Mouse (Mus musculus) stomach, postnatal 0 days (tissue): ENCODE measurements around the gene Izumo4. TPM values are rescaled to one million over a fixed set of nuclear protein-coding genes. Genes with fewer than 3 reads are reported as not detected.

Experiments
- ATAC-seq: fragments of 200-750 bp; cut with Nextera tagmentation; 2 replicates; pipeline ENCODE4 v1.8.0; 2017; ENCODE audit not compliant: low FRiP score, low TSS enrichment
- DNase-seq: peaks from one replicate; pipeline ENCODE4 v3.0.0-alpha.2; 2016; ENCODE audit warnings: low spot score
- H3K27ac ChIP-seq: fragments of 300-500 bp; sonication (generic); replicated peaks from 2 replicates; pipeline ENCODE4 v1.5.1; 2014; ENCODE audit warnings: mild to moderate bottlenecking, control low read depth
- H3K27me3 ChIP-seq: fragments of 300-500 bp; sonication (generic); 2 replicates; pipeline ENCODE4 v1.6.1; 2014; ENCODE audit warnings: low read length; ENCODE audit not compliant: control insufficient read depth, insufficient read depth
- H3K36me3 ChIP-seq: fragments of 300-500 bp; sonication (generic); 2 replicates; pipeline ENCODE4 v1.6.1; 2014; ENCODE audit warnings: low read length, mixed read lengths; ENCODE audit not compliant: control insufficient read depth, insufficient read depth
- H3K4me1 ChIP-seq: fragments of 300-500 bp; sonication (generic); replicated peaks from 2 replicates; pipeline ENCODE4 v1.6.1; 2014; ENCODE audit warnings: antibody characterized with exemption; ENCODE audit not compliant: control insufficient read depth, insufficient read depth
- H3K4me2 ChIP-seq: fragments of 300-500 bp; sonication (generic); replicated peaks from 2 replicates; pipeline ENCODE4 v1.6.1; 2014; ENCODE audit warnings: low read depth, mild to moderate bottlenecking, control low read depth, moderate library complexity
- H3K4me3 ChIP-seq: fragments of 300-500 bp; sonication (generic); 2 replicates; pipeline ENCODE4 v1.5.1; 2014; ENCODE audit warnings: low read depth, low read length, control low read depth
- H3K9ac ChIP-seq: fragments of 300-500 bp; sonication (generic); 2 replicates; pipeline ENCODE4 v1.6.1; 2014; ENCODE audit warnings: mild to moderate bottlenecking, low read length, control low read depth, mixed read lengths
- H3K9me3 ChIP-seq: fragments of 300-500 bp; sonication (generic); 2 replicates; pipeline ENCODE4 v1.6.1; 2016; ENCODE audit warnings: low read length; ENCODE audit not compliant: control insufficient read depth
- CTCF ChIP-seq: IDR thresholded peaks from 2 replicates; pipeline ENCODE4 v1.5.1; 2016; ENCODE audit warnings: antibody characterized with exemption, low read depth, mild to moderate bottlenecking, moderate library complexity
- EP300 ChIP-seq: optimal IDR thresholded peaks from 2 replicates; pipeline ENCODE3; 2016; ENCODE audit warnings: antibody characterized with exemption
- WGBS: fragments of 180-500 bp; shearing (Covaris S2); extraction: QIAGEN DNeasy Blood & Tissue Kit; methylation state at CpG from one replicate; pipeline ENCODE4 v1.1.7; 2014; 5-methylcytosine and 5-hydroxymethylcytosine counted together
- polyA plus RNA-seq: library from polyadenylated mRNA; unstranded; fragments of >200 nt; fragmentation: Nextera tagmentation; extraction: Ambion mirVana; gene quantifications from 2 replicates; pipeline ENCODE4 v1.2.1, GENCODE M21; 2015

The Izumo4 gene
- 14.8 and 18.0 TPM in 2 replicates for polyA plus RNA-seq

DNA sequence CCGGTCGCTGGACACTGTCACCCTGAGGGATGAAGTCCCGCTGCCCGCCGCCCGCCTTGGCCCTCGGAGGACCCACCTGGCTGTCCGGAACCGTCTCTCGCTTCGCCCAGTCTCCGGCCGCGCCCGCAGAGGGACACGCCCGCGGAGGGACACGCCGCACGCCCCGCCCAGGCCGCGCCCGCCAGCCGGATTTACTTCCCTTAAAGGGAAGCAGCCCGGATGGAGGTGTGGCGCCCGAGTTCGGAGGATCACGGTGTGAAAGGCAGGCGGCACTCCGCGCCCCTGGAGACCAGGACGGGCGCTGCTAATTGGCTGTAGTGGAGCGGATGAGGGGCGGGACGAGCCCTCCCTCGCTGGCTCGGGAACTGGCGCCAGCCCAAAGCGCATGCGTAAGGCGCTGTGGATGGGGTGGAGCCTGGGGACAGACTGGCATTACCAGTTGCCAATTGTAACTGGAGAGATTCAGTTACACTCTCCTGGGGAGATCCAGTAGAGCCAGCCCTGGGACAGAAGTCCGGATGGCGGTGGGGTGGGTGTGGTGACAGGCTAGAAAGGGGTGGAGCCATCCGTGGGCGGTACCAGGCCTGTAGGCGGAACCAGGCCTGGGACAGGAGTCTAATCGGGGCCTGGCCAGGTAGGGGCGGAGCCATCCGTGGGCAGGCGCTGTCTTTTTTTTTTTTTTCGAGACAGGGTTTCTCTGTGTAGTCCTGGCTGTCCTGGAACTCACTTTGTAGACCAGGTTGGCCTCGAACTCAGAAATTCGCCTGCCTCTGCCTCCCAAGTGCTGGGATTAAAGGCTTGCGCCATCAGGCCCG, at the start of gene Izumo4, which contains the start of gene Mob3a:
Gene Izumo4, plus strand, starts transcription at position 464 of the 815 bp plus-strand sequence.
Gene Mob3a, minus strand, starts transcription at position 257 of the 815 bp plus-strand sequence.
- Histone ChIP-seq H3K27me3 (no peaks in the 10 kb centered on the region), H3K4me1 (peaks cover 6% of the 10 kb centered on the region), H3K4me2 (peak within 1 kb of the TSS; percentile 72), H3K9ac (peak within 1 kb of the TSS; percentile 58), H3K36me3 (peaks cover 7% of the 10 kb centered on the region), H3K4me3 (peak within 1 kb of the TSS; percentile 53), H3K27ac (peak within 1 kb of the TSS; percentile 86), H3K9me3 (no peaks in the 10 kb centered on the region)
- ATAC-seq (peak; percentile 95), DNase-seq (peak; percentile 100)
- WGBS = under 1% methylated on average over 57 of the region's 59 CpGs
- TF ChIP-seq CTCF (peak; percentile 39; the same call in 1 of the 2 replicates), EP300 (peak; percentile 41)

DNA sequence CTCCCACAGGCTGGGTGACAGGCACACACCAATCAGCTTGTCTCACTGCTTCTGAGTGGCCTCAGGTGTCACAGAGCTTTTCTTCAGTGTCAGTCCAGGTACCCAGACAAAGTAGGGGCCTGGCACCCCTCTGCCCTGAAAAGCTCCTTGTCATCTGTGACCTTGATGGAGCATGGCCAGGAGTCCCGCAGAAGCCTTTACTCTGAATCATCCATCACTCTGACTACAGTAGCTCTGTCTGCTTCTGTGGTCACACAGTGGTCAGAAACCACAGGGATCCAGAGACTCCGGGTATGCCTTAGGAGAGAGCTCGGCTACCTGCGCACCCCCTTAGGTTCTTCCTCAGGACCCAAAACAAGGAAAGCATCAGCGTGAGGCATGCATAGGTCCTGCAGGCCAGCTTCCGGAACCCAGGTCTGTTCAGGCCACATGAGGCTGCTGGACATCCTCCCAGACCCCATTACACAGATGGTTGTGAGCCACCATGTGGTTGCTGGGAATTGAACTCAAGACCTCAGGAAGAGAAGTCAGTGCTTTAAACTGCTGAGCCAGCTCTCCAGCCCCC, 48.7 kb upstream of the Izumo4 start:
- no peaks in the 10 kb centered on the region for H3K27me3 ChIP-seq
- H3K9me3 ChIP-seq = no peaks in the 10 kb centered on the region
- no peak overlapping the region for H3K27ac ChIP-seq
- ATAC-seq = no peak
- H3K36me3 ChIP-seq = no peaks in the 10 kb centered on the region
- no peak overlapping the region for H3K4me3 ChIP-seq
- no peak for DNase-seq
- WGBS = 82% methylated on average over 6 of the region's 6 CpGs
- no peak overlapping the region for H3K4me2 ChIP-seq
- TF ChIP-seq EP300 (no peak), CTCF (no peak)
- H3K9ac ChIP-seq = no peak overlapping the region
- peaks cover 8% of the 10 kb centered on the region; the same call in 1 of the 2 replicates for H3K4me1 ChIP-seq

GRCm38 (mm10) chr10:80654866-80655265, 47.1 kb upstream of the Izumo4 start:
- no peaks in the 10 kb centered on the region for H3K9me3 ChIP-seq
- H3K27ac ChIP-seq = no peak overlapping the region
- no peak overlapping the region for H3K4me2 ChIP-seq
- no peak overlapping the region for H3K4me3 ChIP-seq
- no peak for TF ChIP-seq EP300
- no peaks in the 10 kb centered on the region for H3K27me3 ChIP-seq
- DNase-seq (no peak), ATAC-seq (no peak)
- 75% methylated on average over 6 of the region's 6 CpGs for WGBS
- H3K9ac ChIP-seq = peak overlapping the region; percentile 27; the same call in 1 of the 2 replicates
- no peaks in the 10 kb centered on the region for H3K36me3 ChIP-seq
- peaks cover 8% of the 10 kb centered on the region; the same call in 1 of the 2 replicates for H3K4me1 ChIP-seq

DNA sequence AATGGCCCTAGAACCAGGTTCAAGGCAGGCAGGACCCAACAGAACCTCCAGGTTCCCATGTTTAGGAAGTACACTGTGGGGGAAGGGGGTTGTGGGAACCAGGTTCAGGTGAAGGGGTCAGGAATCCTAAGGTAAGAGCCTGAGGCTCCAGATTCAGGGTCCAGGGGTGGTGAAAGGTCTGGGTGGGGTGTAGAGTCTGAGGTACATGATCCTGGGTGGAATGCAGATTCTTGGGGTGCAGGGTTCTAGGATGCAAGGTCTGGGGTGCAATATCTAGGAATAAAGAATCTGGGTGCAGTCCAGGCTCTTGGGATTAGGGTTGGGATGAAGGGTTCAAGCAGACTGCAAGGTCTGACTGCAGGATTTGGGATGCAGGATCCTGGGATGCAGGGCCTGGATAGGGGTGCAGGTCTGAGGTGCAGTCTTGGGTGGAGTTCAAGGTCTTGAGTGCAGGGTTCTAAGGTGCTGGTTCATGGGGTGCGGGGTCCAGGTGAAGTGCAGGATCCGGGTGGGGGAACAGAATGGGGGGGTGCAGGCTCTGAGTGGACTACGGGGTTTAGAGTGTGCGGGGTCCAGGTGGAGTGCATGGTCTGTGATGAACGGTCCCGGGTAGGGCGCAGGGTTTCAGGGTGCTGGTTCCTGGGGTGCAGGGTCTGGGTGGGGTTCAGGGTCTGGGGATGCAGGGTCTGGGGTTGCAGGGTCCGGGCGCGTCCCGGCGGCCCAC, 46.4 kb upstream of the Izumo4 start:
- Histone ChIP-seq H3K27ac (peak overlapping the region; percentile 78), H3K4me2 (peak overlapping the region; percentile 98), H3K36me3 (no peaks in the 10 kb centered on the region), H3K9me3 (no peaks in the 10 kb centered on the region), H3K4me1 (peaks cover 8% of the 10 kb centered on the region; the same call in 1 of the 2 replicates), H3K9ac (peak overlapping the region; percentile 93), H3K4me3 (peak overlapping the region; percentile 88), H3K27me3 (no peaks in the 10 kb centered on the region)
- TF ChIP-seq CTCF = no peak
- TF ChIP-seq EP300 = no peak
- ATAC-seq (peak; percentile 25), DNase-seq (no peak)
- WGBS = 3% methylated on average over 12 of the region's 12 CpGs

- DNase-seq = peak; percentile 98
- WGBS = under 1% methylated on average over 62 of the region's 72 CpGs
These were observed 45.7 kb upstream of the Izumo4 start for GRCm38 (mm10) chr10:80656130-80656862.

More at GRCm38 (mm10) chr10:80656130-80656862, 45.7 kb upstream of the Izumo4 start:
- Histone ChIP-seq H3K4me1 (peaks cover 8% of the 10 kb centered on the region; the same call in 1 of the 2 replicates), H3K27me3 (no peaks in the 10 kb centered on the region), H3K4me2 (peak overlapping the region; percentile 98), H3K9me3 (no peaks in the 10 kb centered on the region), H3K9ac (peak overlapping the region; percentile 93), H3K4me3 (peak overlapping the region; percentile 88), H3K27ac (peak overlapping the region; percentile 90), H3K36me3 (no peaks in the 10 kb centered on the region)
- ATAC-seq = peak; percentile 88
- no peak for TF ChIP-seq CTCF
- no peak for TF ChIP-seq EP300
